Mouse (Mus musculus) ES-E14 (cell line): ENCODE measurements around the gene Sele. TPM values are rescaled to one million over a fixed set of nuclear protein-coding genes. Genes with fewer than 3 reads are reported as not detected.

ENCODE experiments used
- DNase-seq: peaks from one replicate; pipeline ENCODE4 v3.0.0-alpha.2; 2013; ENCODE audit warnings: low read depth, low spot score
- H3K27ac ChIP-seq: 2 replicates; pipeline ENCODE4 v1.5.1; 2012; ENCODE audit warnings: low read depth, mild to moderate bottlenecking, low read length, moderate library complexity, mixed read lengths; ENCODE audit not compliant: poor library complexity, insufficient read depth, severe bottlenecking
- H3K36me3 ChIP-seq: 2 replicates; pipeline ENCODE4 v1.6.1; 2012; ENCODE audit warnings: mild to moderate bottlenecking, low read length, moderate library complexity, mixed read lengths; ENCODE audit not compliant: control insufficient read depth, poor library complexity, insufficient read depth, severe bottlenecking
- H3K4me1 ChIP-seq, 2 experiments: fragments of 150-350 bp in 1 of 2; sonication (generic) in 1 of 2; 2 replicates each; pipeline ENCODE4 v1.6.1; 2012; ENCODE audit warnings: low read length in 2 of 2, mild to moderate bottlenecking in 1 of 2, mixed read lengths in 1 of 2; ENCODE audit not compliant: control insufficient read depth in 2 of 2, insufficient read depth in 2 of 2, poor library complexity in 1 of 2
- H3K4me3 ChIP-seq, 2 experiments: fragments of 150-350 bp in 1 of 2; sonication (generic) in 1 of 2; 2 replicates each; pipeline ENCODE4 v1.5.1; 2012; ENCODE audit warnings: low read length in 2 of 2, low read depth in 1 of 2, mild to moderate bottlenecking in 1 of 2, mixed read lengths in 1 of 2; ENCODE audit not compliant: insufficient read depth in 1 of 2, poor library complexity in 1 of 2, severe bottlenecking in 1 of 2
- H3K9ac ChIP-seq: 2 replicates; pipeline ENCODE4 v1.6.1; 2012; ENCODE audit warnings: low read depth, mild to moderate bottlenecking, low read length, mixed read lengths; ENCODE audit not compliant: poor library complexity, insufficient read depth, severe bottlenecking
- H3K9me3 ChIP-seq: fragments of 150-350 bp; sonication (generic); 2 replicates; pipeline ENCODE4 v1.6.1; 2012; ENCODE audit warnings: low read depth, mild to moderate bottlenecking, low read length; ENCODE audit not compliant: control insufficient read depth, insufficient read depth
- CHD2 ChIP-seq: IDR thresholded peaks from 2 replicates; pipeline ENCODE4 v1.6.1; 2014; ENCODE audit warnings: mild to moderate bottlenecking, low read depth, low read length, inconsistent platforms
- HCFC1 ChIP-seq: IDR thresholded peaks from 2 replicates; pipeline ENCODE4 v1.6.1; 2012; ENCODE audit warnings: low read length, inconsistent platforms, borderline replicate concordance; ENCODE audit not compliant: insufficient read depth
- MAFK ChIP-seq: IDR thresholded peaks from 2 replicates; pipeline ENCODE4 v1.6.1; 2014; ENCODE audit warnings: mild to moderate bottlenecking, low read depth, low read length, inconsistent platforms; ENCODE audit not compliant: insufficient read depth
- ZC3H11A ChIP-seq: IDR thresholded peaks from 2 replicates; pipeline ENCODE4 v1.6.1; 2012; ENCODE audit warnings: low read depth, mild to moderate bottlenecking, inconsistent platforms, low read length, borderline replicate concordance
- ZNF384 ChIP-seq: IDR thresholded peaks from 2 replicates; pipeline ENCODE4 v1.6.1; 2012; ENCODE audit warnings: low read depth, low read length, inconsistent platforms
- in situ Hi-C, 2 experiments: fragments of 600-800 bp; cut with MboI; formaldehyde crosslinking; loops; one replicate each; pipeline ENCODE4 v1.15.1; 2025; ENCODE audit warnings: low sequenced_read_pairs in 2 of 2, inconsistent platforms in 1 of 2; ENCODE audit not compliant: unreplicated experiment in 2 of 2
- total RNA-seq: library from RNA; depleted of rRNA; stranded (reverse); fragments of 300-350 nt; gene quantifications from 2 replicates; pipeline ENCODE4 v1.2.3, GENCODE M21; 2012; rRNA removed

Gene Sele
- total RNA-seq, 1 experiment = not detected

- Histone ChIP-seq H3K4me1 (no peaks in the 10 kb centered on the region), H3K9me3 (no peaks in the 10 kb centered on the region), H3K4me3 (no peak overlapping the region), H3K36me3 (no peaks in the 10 kb centered on the region), H3K27ac (no peak overlapping the region), H3K9ac (no peak overlapping the region)
- no peak for TF ChIP-seq ZNF384
- TF ChIP-seq CHD2 = no peak
- no peak for TF ChIP-seq HCFC1
- TF ChIP-seq MAFK = no peak
- no peak for TF ChIP-seq ZC3H11A
- DNase-seq = no peak
- in situ Hi-C loops = no loop called here
These were observed 48.7 kb downstream of the Sele start for GRCm38 (mm10) chr1:164096780-164097179.

GRCm38 (mm10) chr1:164097911-164098310 lies 49.9 kb downstream of the Sele start:
- in situ Hi-C loops = no loop called here
- Histone ChIP-seq H3K9ac (no peak overlapping the region), H3K4me1 (no peaks in the 10 kb centered on the region), H3K27ac (no peak overlapping the region), H3K9me3 (no peaks in the 10 kb centered on the region), H3K4me3 (no peak overlapping the region), H3K36me3 (no peaks in the 10 kb centered on the region)
- TF ChIP-seq CHD2 (no peak), HCFC1 (no peak), ZC3H11A (no peak), ZNF384 (no peak), MAFK (no peak)
- no peak for DNase-seq

GRCm38 (mm10) chr1:164098372-164098771 lies 50.3 kb downstream of the Sele start:
- H3K4me1 ChIP-seq = no peaks in the 10 kb centered on the region
- H3K4me3 ChIP-seq = no peak overlapping the region
- DNase-seq = no peak
- in situ Hi-C loops = no loop called here
- no peaks in the 10 kb centered on the region for H3K9me3 ChIP-seq
- TF ChIP-seq MAFK = no peak
- no peak for TF ChIP-seq HCFC1
- no peak for TF ChIP-seq ZNF384
- no peak for TF ChIP-seq ZC3H11A
- TF ChIP-seq CHD2 = no peak
- H3K9ac ChIP-seq = no peak overlapping the region
- no peaks in the 10 kb centered on the region for H3K36me3 ChIP-seq
- no peak overlapping the region for H3K27ac ChIP-seq

Other genes starting within 250 kb of the Sele start
- gene Scyl3, start 119.1 kb upstream of the Sele start, total RNA-seq = 13.0 and 19.1 TPM in 2 replicates
- 43.7 and 46.8 TPM in 2 replicates for gene BC055324, start 53.4 kb upstream of the Sele start, total RNA-seq
- 4.8 and 9.1 TPM in 2 replicates for gene Mettl18, start 53.3 kb upstream of the Sele start, total RNA-seq
- 0.09 TPM in 1 of 2 replicates, not detected in the other for gene Sell, start 13.7 kb downstream of the Sele start, total RNA-seq
- gene Selp, start 67.0 kb downstream of the Sele start, total RNA-seq = 0.21 and 0.22 TPM in 2 replicates
- 0.76 and 1.3 TPM in 2 replicates for gene F5, start 103.6 kb downstream of the Sele start, total RNA-seq
- 93.3 and 151 TPM in 2 replicates for gene Slc19a2, start 200.8 kb downstream of the Sele start, total RNA-seq
- gene Ccdc181, start 227.4 kb downstream of the Sele start, total RNA-seq = 3.1 and 4.1 TPM in 2 replicates